Mouse (Mus musculus) common myeloid progenitor, adult 5-6 weeks (primary cell): ENCODE measurements around the gene Stmn3. TPM values are rescaled to one million over a fixed set of nuclear protein-coding genes. Genes with fewer than 3 reads are reported as not detected.
A peak's percentile ranks its signal among the peaks of the same experiment; 100 is the strongest.

ENCODE experiments used
- ATAC-seq: replicated peaks from 2 replicates; pipeline ENCODE4 v1.8.0; 2016; ENCODE audit warnings: low read depth, mild to moderate bottlenecking, moderate TSS enrichment, inconsistent platforms; ENCODE audit not compliant: poor library complexity, severe bottlenecking
- total RNA-seq: library from RNA; stranded (forward); fragments of 200-1000, 187-1606 nt; gene quantifications from 2 replicates; pipeline ENCODE4 v1.2.3, GENCODE M21; 2017

The Stmn3 gene
- total RNA-seq, 1 experiment from 2014 or later, result not detected

- peak; percentile 64 for ATAC-seq
These were observed 26.9 kb downstream of the Stmn3 start for GRCm38 (mm10) chr2:181287338-181287957.

DNA sequence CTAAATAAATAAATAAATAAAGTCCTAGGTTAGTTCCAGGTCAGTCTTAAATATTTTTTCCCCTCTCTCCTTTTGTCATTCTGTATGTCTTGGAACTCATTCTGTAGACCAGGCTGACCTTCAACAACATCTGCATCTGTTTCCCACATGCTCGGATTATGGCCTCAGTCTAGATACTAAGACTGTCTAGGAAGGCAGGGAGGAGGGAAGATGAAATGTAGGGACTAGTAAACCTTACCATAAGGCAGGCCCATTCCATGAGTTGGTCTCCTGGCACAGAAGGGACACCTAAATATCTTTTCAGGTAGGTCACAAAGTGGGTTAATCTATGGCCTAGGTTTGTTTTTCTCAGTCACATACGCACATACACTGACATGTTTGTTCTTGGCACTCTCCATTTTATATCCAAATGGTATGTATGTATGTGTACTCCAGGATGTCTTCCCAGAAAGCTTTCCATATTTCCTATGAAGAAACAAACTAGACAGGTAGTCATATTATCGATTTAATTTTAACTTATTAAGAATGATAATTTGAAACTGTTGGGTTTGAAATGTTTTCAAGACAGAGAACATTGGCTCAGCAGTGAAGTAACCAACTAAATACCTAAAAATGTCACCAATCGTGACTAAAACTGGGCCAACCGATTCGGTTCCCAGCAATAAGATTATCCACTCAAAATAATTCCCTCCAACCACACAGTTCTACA is 27.5 kb downstream of the Stmn3 start:
- ATAC-seq, result no peak

DNA sequence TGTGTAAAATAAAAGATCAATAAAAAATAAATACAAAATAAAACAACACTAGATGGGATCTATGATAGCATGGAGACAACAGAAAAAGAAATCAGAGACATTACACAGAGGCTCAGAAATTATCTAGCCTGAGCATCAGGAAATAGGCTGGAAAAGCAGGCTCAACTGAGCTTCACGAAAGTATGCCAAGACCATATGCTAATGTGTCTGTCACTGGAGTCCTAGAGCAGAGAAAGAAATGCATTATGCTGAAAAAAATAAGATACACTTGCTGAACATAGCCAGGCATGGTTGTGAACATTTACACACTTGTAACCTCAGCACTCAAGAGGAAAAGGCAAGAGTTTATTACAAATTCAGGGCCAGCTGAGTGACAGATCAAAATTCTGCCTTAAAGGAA is 34.3 kb downstream of the Stmn3 start:
- ATAC-seq, result no peak

DNA sequence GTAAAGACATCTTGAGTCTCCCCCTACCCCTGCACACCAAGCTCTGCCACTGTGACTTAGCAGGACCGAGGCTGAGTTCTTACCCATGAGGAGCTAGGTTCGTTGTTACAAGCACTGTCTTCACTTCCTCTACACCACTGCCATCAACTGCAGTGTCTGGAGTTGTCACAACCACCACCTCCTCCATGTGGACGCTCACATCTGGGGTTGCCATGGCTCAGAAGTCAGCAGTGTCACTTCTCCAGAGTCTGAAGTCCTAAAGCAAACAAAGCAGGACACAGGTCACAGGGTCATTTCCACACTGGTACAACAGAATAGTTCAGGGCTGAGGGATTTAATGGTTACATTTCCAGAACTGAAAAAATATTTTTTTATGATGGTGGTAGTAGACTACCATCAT is 36.4 kb downstream of the Stmn3 start:
- ATAC-seq, result no peak

DNA sequence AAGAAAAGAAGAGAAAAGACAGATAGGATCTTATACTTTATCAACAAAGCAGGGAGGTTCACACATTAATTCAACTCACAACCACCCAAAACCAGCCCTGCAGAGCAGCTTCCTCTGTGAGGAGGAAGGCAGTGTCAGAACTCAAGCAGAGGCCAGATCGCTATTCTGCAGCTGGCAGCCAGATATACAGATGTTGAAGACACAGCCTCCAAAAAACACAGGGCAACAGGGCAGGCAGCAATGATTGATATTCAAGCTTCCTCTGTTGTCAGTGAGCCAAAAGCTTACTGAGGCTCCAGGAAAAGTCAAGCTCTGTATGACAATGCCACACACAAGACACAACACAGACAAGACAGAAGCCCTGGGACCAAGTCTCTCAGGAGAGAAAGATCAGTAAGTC is 37.5 kb downstream of the Stmn3 start:
- ATAC-seq, result no peak

- ATAC-seq, result peak; percentile 58; the same call in 1 of the 2 replicates
These were observed 39.7 kb downstream of the Stmn3 start for GRCm38 (mm10) chr2:181274639-181275038.

- ATAC-seq, result no peak
These were observed 40.5 kb downstream of the Stmn3 start for GRCm38 (mm10) chr2:181273829-181274228.

- no peak for ATAC-seq
These were observed 42.2 kb downstream of the Stmn3 start for GRCm38 (mm10) chr2:181272092-181272491.

DNA sequence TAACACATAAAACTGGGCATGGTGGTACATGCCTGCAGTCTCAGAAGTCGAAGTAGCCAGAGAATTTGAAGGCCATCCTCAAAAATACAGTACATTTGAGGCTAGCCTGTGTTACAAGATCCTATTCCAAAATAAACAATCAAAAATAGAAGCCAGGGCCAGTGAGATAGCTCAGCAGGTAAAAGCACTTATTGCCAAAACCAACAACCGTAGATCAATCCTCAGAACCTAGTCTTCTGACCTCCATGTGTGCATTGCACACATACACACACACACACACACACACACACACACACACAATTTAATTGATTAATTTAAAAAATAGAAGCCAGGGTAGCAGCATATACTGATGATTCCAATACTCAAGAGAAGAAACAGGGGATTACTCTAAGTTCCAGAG is 47.5 kb downstream of the Stmn3 start:
- ATAC-seq, result no peak

Other genes starting within 250 kb of the Stmn3 start
- gene Kcnq2, start 179.2 kb downstream of the Stmn3 start, total RNA-seq, result 0.09 TPM in 1 of 2 replicates, not detected in the other
- gene Eef1a2, start 157.5 kb downstream of the Stmn3 start, total RNA-seq, result not detected in 2 replicates
- 70.0 and 92.5 TPM in 2 replicates for gene Ppdpf, start 127.3 kb downstream of the Stmn3 start, total RNA-seq
- gene Ptk6, start 111.7 kb downstream of the Stmn3 start, total RNA-seq, result not detected in 2 replicates
- gene Srms, start 101.3 kb downstream of the Stmn3 start, total RNA-seq, result not detected in 2 replicates
- not detected in 2 replicates for gene Fndc11, start 94.5 kb downstream of the Stmn3 start, total RNA-seq
- 5.5 and 7.1 TPM in 2 replicates for gene Helz2, start 72.5 kb downstream of the Stmn3 start, total RNA-seq
- gene Gmeb2, start 26.5 kb downstream of the Stmn3 start, total RNA-seq, result 8.3 and 19.7 TPM in 2 replicates
- 43.2 and 54.8 TPM in 2 replicates for gene Rtel1, start 5.2 kb upstream of the Stmn3 start, total RNA-seq
- gene Zgpat, start 50.4 kb upstream of the Stmn3 start, total RNA-seq, result 34.4 and 38.0 TPM in 2 replicates
- 39.3 and 82.5 TPM in 2 replicates for gene Arfrp1, start 50.9 kb upstream of the Stmn3 start, total RNA-seq
- 9.2 and 30.3 TPM in 2 replicates for gene Lime1, start 65.6 kb upstream of the Stmn3 start, total RNA-seq
- 7.5 and 8.9 TPM in 2 replicates for gene Zbtb46, start 144.9 kb upstream of the Stmn3 start, total RNA-seq
- gene Abhd16b, start 178.7 kb upstream of the Stmn3 start, total RNA-seq, result not detected in 2 replicates
- 148 and 155 TPM in 2 replicates for gene Tpd52l2, start 182.6 kb upstream of the Stmn3 start, total RNA-seq
- 30.1 and 31.7 TPM in 2 replicates for gene Dnajc5, start 206.0 kb upstream of the Stmn3 start, total RNA-seq